Mouse (Mus musculus) erythroblast, adult 5-6 weeks (primary cell): Measurements from ENCODE around the gene Hltf. TPM values are rescaled to one million over a fixed set of nuclear protein-coding genes. Genes with fewer than 3 reads are reported as not detected.
A peak's percentile ranks its signal among the peaks of the same experiment; 100 is the strongest.

Source experiments
- ATAC-seq: replicated peaks from 2 replicates; pipeline ENCODE4 v1.8.0; 2016; ENCODE audit warnings: moderate number of reproducible peaks, mild to moderate bottlenecking, moderate TSS enrichment, inconsistent platforms; ENCODE audit not compliant: poor library complexity, low FRiP score, severe bottlenecking
- total RNA-seq, 2 experiments: library from RNA; stranded (forward) in 1 of 2; stranded (reverse) in 1 of 2; fragments of 150-400 nt in 1 of 2; fragments of 200-764, 138-1000 nt in 1 of 2; gene quantifications; 2 replicates each; pipeline versions ENCODE4 v1.2.3 to v1.2.4; 2015 to 2017; ENCODE audit warnings: low replicate concordance in 2 of 2

The Hltf gene
- total RNA-seq, 2 experiments from 2014 or later: 9.5 to 22.1 TPM

- no peak for ATAC-seq
Observed at GRCm38 (mm10) chr3:20142576-20142975, 85.0 kb downstream of the Hltf start.

GRCm38 (mm10) chr3:20143726-20144125 lies 86.1 kb downstream of the Hltf start:
- ATAC-seq: no peak

- no peak for ATAC-seq
Observed at GRCm38 (mm10) chr3:20144401-20144800, 86.8 kb downstream of the Hltf start.

- no peak for ATAC-seq
Observed at GRCm38 (mm10) chr3:20145696-20146113, 88.1 kb downstream of the Hltf start.

GRCm38 (mm10) chr3:20146884-20147395 lies 89.3 kb downstream of the Hltf start:
- no peak for ATAC-seq

- ATAC-seq: no peak
Observed at GRCm38 (mm10) chr3:20147647-20148046, 90.0 kb downstream of the Hltf start.

- no peak for ATAC-seq
Observed at GRCm38 (mm10) chr3:20150511-20150910, 92.9 kb downstream of the Hltf start.

- no peak for ATAC-seq
Observed at GRCm38 (mm10) chr3:20151651-20152050, 94.0 kb downstream of the Hltf start.

- ATAC-seq: peak; percentile 69
Observed at GRCm38 (mm10) chr3:20154531-20155367, 97.1 kb downstream of the Hltf start, which contains the start of gene Gyg. Gene Gyg, minus strand, starts transcription at chr3:20155317.

- ATAC-seq: no peak
Observed at GRCm38 (mm10) chr3:20155476-20155875, 97.9 kb downstream of the Hltf start.

GRCm38 (mm10) chr3:20167487-20167886 lies 109.9 kb downstream of the Hltf start:
- no peak for ATAC-seq

Other genes starting within 250 kb of the Hltf start
- gene Cp, start 100.8 kb upstream of the Hltf start, total RNA-seq (2015; ENCODE audit: low replicate concordance): 2.1 and 5.9 TPM in 2 replicates
- gene Cp, start 100.8 kb upstream of the Hltf start, total RNA-seq (2017; ENCODE audit: low replicate concordance): 2.4 and 8.9 TPM in 2 replicates
- gene Hps3, start 22.5 kb upstream of the Hltf start, total RNA-seq (2015; ENCODE audit: low replicate concordance): 14.0 and 14.6 TPM in 2 replicates
- 5.8 and 8.9 TPM in 2 replicates for gene Hps3, start 22.5 kb upstream of the Hltf start, total RNA-seq (2017; ENCODE audit: low replicate concordance)
- gene Gyg, start 97.5 kb downstream of the Hltf start, total RNA-seq (2015; ENCODE audit: low replicate concordance): 42.5 and 48.1 TPM in 2 replicates
- gene Gyg, start 97.5 kb downstream of the Hltf start, total RNA-seq (2017; ENCODE audit: low replicate concordance): 13.7 and 15.5 TPM in 2 replicates
- gene Cpa3, start 184.4 kb downstream of the Hltf start, total RNA-seq (2015; ENCODE audit: low replicate concordance): 71.9 and 122 TPM in 2 replicates
- gene Cpa3, start 184.4 kb downstream of the Hltf start, total RNA-seq (2017; ENCODE audit: low replicate concordance): 21.2 and 29.3 TPM in 2 replicates
- gene Cpb1, start 217.9 kb downstream of the Hltf start, total RNA-seq (2015; ENCODE audit: low replicate concordance): not detected in 2 replicates
- not detected in 2 replicates for gene Cpb1, start 217.9 kb downstream of the Hltf start, total RNA-seq (2017; ENCODE audit: low replicate concordance)